Mouse (Mus musculus) layer of hippocampus, adult 18-20 months (tissue): ENCODE data around the gene Pes1. TPM values are rescaled to one million over a fixed set of nuclear protein-coding genes. Genes with fewer than 3 reads are reported as not detected.
"Not testable (repeated sequence)": the region's sequence is repeated elsewhere in the genome, so short reads cannot be mapped to it uniquely, and the experiment has no call there.

Experiments
- DNase-seq, 2 experiments: peaks; one replicate each; pipeline ENCODE4 v3.0.0; 2022; ENCODE audit warnings: low spot score in 2 of 2
- long read RNA-seq: library from polyadenylated mRNA; stranded (forward); transcript quantifications from one replicate; pipeline ENCODE4 v2.0.0, GENCODE M21; 2021
- total RNA-seq, 2 experiments: library from RNA; stranded (reverse); gene quantifications; 2 replicates each; pipeline ENCODE4 v1.2.3; 2021

Gene Pes1
- total RNA-seq = 10 to 100 TPM; 40.0 to 40.2 TPM
- long read RNA-seq, transcript Pes1-201 (15 exons, 2,911 nt) = major isoform, 18 of 22 reads
- long read RNA-seq, partial matches to known transcripts = 3 of 22 reads
- long read RNA-seq, other reads (novel, unspliced or antisense) = 1 of 22 reads

- DNase-seq = peak; percentile 78 to 92
Observed at GRCm38 (mm10) chr11:3963610-3964415, at the start of gene Pes1. Gene Pes1, plus strand, starts transcription at chr11:3963975.

GRCm38 (mm10) chr11:3914109-3914840 is 49.5 kb upstream of the Pes1 start, which contains the start of gene Slc35e4:
Gene Slc35e4, minus strand, starts transcription at chr11:3914664.
- DNase-seq = peak; percentile 68 to 85

GRCm38 (mm10) chr11:3918738-3919137 is 45.0 kb upstream of the Pes1 start:
- no peak for DNase-seq

GRCm38 (mm10) chr11:3920476-3920875 is 43.3 kb upstream of the Pes1 start:
- no peak for DNase-seq

GRCm38 (mm10) chr11:3921281-3921850 is 42.4 kb upstream of the Pes1 start:
- peak in 1 of 2 experiments; percentile 75 for DNase-seq

GRCm38 (mm10) chr11:3922115-3922514 is 41.7 kb upstream of the Pes1 start:
- DNase-seq = no peak

GRCm38 (mm10) chr11:3922731-3923130 is 41.0 kb upstream of the Pes1 start:
- DNase-seq = no peak

- DNase-seq = no peak
Observed at GRCm38 (mm10) chr11:3925916-3926315, 37.9 kb upstream of the Pes1 start.

GRCm38 (mm10) chr11:3930019-3930418 is 33.8 kb upstream of the Pes1 start:
- DNase-seq = no peak

- DNase-seq = no peak
Observed at GRCm38 (mm10) chr11:3930931-3931330, 32.8 kb upstream of the Pes1 start.

GRCm38 (mm10) chr11:3931511-3932211 is 32.1 kb upstream of the Pes1 start, which contains the start of gene Tcn2:
Gene Tcn2, minus strand, starts transcription at chr11:3932159.
- peak in 1 of 2 experiments; percentile 75 for DNase-seq

- no peak for DNase-seq
Observed at GRCm38 (mm10) chr11:3933756-3934285, 30.0 kb upstream of the Pes1 start.

GRCm38 (mm10) chr11:3935135-3935534 is 28.6 kb upstream of the Pes1 start:
- no peak for DNase-seq

- peak in 1 of 2 experiments; percentile 45 for DNase-seq
Observed at GRCm38 (mm10) chr11:3936318-3936717, 27.5 kb upstream of the Pes1 start.

- no peak for DNase-seq
Observed at GRCm38 (mm10) chr11:3937321-3937874, 26.4 kb upstream of the Pes1 start.

GRCm38 (mm10) chr11:3941371-3941770 is 22.4 kb upstream of the Pes1 start:
- no peak for DNase-seq

GRCm38 (mm10) chr11:3946386-3946785 is 17.4 kb upstream of the Pes1 start:
- no peak for DNase-seq

- DNase-seq = not testable (repeated sequence)
Observed at GRCm38 (mm10) chr11:3954876-3955275, 8.9 kb upstream of the Pes1 start.

- DNase-seq = not testable (repeated sequence)
Observed at GRCm38 (mm10) chr11:3955371-3955770, 8.4 kb upstream of the Pes1 start.

GRCm38 (mm10) chr11:3960901-3961300 is 2.9 kb upstream of the Pes1 start:
- DNase-seq = no peak
